Mouse (Mus musculus) hindbrain, embryonic 13.5 days (tissue): ENCODE measurements at regions not wholly inside any gene's neighbourhood (a gene's known extent, or its start where the extent isn't known, plus 50 kb on each side); places are given as distances from the start of the nearest gene placed in this dataset.

ENCODE experiments used
- ATAC-seq: fragments of 200-750 bp; cut with Nextera tagmentation; 2 replicates; pipeline ENCODE4 v1.8.0; 2017; ENCODE audit warnings: moderate TSS enrichment; ENCODE audit not compliant: low FRiP score
- H3K27ac ChIP-seq: fragments of 300-500 bp; sonication (generic); 2 replicates; pipeline ENCODE4 v1.5.1; 2015; ENCODE audit warnings: inconsistent platforms, mild to moderate bottlenecking, moderate library complexity
- H3K27me3 ChIP-seq: fragments of 300-500 bp; sonication (generic); 2 replicates; pipeline ENCODE4 v1.6.1; 2015; ENCODE audit warnings: mild to moderate bottlenecking, inconsistent platforms
- H3K36me3 ChIP-seq: fragments of 300-500 bp; sonication (generic); 2 replicates; pipeline ENCODE4 v1.6.1; 2015; ENCODE audit warnings: mild to moderate bottlenecking, inconsistent platforms
- H3K4me1 ChIP-seq: fragments of 300-500 bp; sonication (generic); replicated peaks from 2 replicates; pipeline ENCODE4 v1.6.1; 2015; ENCODE audit warnings: inconsistent platforms
- H3K4me2 ChIP-seq: fragments of 300-500 bp; sonication (generic); 2 replicates; pipeline ENCODE4 v1.6.1; 2015; ENCODE audit warnings: inconsistent platforms, mild to moderate bottlenecking, moderate library complexity
- H3K4me3 ChIP-seq: fragments of 300-500 bp; sonication (generic); 2 replicates; pipeline ENCODE4 v1.5.1; 2015; ENCODE audit warnings: mild to moderate bottlenecking, inconsistent platforms
- H3K9ac ChIP-seq: fragments of 300-500 bp; sonication (generic); 2 replicates; pipeline ENCODE4 v1.6.1; 2015; ENCODE audit warnings: mild to moderate bottlenecking, inconsistent platforms
- H3K9me3 ChIP-seq: fragments of 300-500 bp; sonication (generic); 2 replicates; pipeline ENCODE4 v1.6.1; 2016; ENCODE audit warnings: inconsistent platforms
- WGBS: fragments of 180-500 bp; shearing (Covaris S2); methylation state at CpG from one replicate; pipeline ENCODE4 v1.1.7; 2015; 5-methylcytosine and 5-hydroxymethylcytosine counted together

DNA sequence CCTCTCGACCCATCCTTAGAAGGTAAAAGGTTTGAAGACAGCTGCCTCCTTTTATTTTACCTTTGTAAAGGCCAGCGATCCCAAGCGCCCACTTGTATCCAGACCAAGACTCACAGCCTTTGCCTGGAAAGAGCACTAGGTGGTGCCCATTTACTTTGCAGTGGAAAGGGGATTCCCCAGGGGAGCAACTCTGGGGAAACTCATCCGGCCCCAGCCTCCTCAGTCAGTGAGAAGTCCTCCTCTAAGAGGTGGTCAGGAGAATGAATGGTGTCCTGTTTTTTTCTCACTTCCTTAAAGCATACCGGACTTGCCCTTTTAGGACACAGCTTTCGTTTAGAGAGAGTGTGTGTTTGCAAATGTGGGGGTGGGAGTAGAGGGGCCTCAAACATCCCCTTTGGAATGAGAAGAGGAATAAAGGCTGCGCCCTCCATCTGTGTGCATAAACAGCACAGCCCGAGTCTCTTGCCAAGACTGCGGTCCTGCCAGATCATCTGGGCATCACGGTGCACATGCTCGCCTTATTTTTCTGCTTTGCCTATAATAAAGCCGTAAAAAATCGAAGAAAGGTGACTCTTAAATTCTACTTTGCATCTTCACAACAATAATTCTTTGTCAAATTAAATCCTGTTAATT lies 57.5 kb upstream of the Etaa1 start:
- peak; percentile 92 for ATAC-seq
- WGBS: 12% methylated on average over 13 of the region's 13 CpGs
- Histone ChIP-seq H3K9ac (no peak overlapping the region), H3K4me3 (peak overlapping the region; percentile 4; the same call in 1 of the 2 replicates), H3K4me2 (peak overlapping the region; percentile 47), H3K27me3 (no peaks in the 10 kb centered on the region), H3K36me3 (no peaks in the 10 kb centered on the region), H3K4me1 (peaks cover 17% of the 10 kb centered on the region), H3K27ac (peak overlapping the region; percentile 66), H3K9me3 (no peaks in the 10 kb centered on the region)

DNA sequence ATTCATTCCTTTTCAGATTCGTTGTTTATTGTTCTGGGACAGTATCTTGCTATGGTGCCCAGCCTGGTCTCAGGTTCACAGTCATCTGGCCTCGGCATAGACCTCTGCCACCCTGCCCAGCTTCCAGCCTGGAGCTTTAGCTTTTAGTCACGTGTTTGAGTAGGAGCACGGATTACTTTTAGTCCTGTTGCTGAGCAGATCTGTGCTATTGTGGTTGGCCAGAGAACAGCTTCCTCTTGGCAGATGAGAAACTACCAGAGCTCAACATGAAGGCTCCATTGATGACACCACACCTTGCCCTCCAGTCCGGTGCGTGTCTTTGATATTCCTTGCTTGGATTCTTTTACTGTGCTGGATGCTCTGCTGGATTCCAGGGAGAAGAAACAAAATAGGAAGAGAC lies 54.5 kb upstream of the Etaa1 start:
- no peak overlapping the region for H3K9ac ChIP-seq
- no peak for ATAC-seq
- H3K4me2 ChIP-seq: no peak overlapping the region
- no peak overlapping the region for H3K27ac ChIP-seq
- peaks cover 9% of the 10 kb centered on the region for H3K4me1 ChIP-seq
- H3K9me3 ChIP-seq: no peaks in the 10 kb centered on the region
- no peaks in the 10 kb centered on the region for H3K27me3 ChIP-seq
- no peaks in the 10 kb centered on the region for H3K36me3 ChIP-seq
- no peak overlapping the region for H3K4me3 ChIP-seq
- WGBS: 88% methylated on average over 6 of the region's 6 CpGs
